Mouse (Mus musculus) MEL (cell line): Measurements from ENCODE around the gene Gmds.

Experiments used
- POLR2A ChIP-seq, 2 experiments: IDR thresholded peaks; 2 replicates each; pipeline ENCODE4 v1.6.1; 2011 to 2012; ENCODE audit warnings: low read length in 2 of 2, mild to moderate bottlenecking in 2 of 2, control low read depth in 1 of 2, improper control_type of control experiment in 1 of 2, low read depth in 1 of 2, moderate library complexity in 1 of 2; ENCODE audit not compliant: control insufficient read depth in 1 of 2, insufficient read depth in 1 of 2, poor library complexity in 1 of 2
- ZNF384 ChIP-seq: IDR thresholded peaks from 2 replicates; pipeline ENCODE4 v1.6.1; 2012; ENCODE audit warnings: low read depth, mild to moderate bottlenecking, inconsistent platforms, low read length, improper control_type of control experiment

- no peak for TF ChIP-seq ZNF384
- TF ChIP-seq POLR2A (IDR thresholded peaks at IDR 0.05; ENCODE audit: control insufficient read depth in 1 of 2, insufficient read depth in 1 of 2, low read depth in 1 of 2, low read length in 2 of 2, poor library complexity in 1 of 2) = no peak
Measured at GRCm38 (mm10) chr13:31929299-31929698, 409.2 kb downstream of the Gmds start.
